ENCODE assay signal across 8 mouse cellular contexts in the genomic region with DNA sequence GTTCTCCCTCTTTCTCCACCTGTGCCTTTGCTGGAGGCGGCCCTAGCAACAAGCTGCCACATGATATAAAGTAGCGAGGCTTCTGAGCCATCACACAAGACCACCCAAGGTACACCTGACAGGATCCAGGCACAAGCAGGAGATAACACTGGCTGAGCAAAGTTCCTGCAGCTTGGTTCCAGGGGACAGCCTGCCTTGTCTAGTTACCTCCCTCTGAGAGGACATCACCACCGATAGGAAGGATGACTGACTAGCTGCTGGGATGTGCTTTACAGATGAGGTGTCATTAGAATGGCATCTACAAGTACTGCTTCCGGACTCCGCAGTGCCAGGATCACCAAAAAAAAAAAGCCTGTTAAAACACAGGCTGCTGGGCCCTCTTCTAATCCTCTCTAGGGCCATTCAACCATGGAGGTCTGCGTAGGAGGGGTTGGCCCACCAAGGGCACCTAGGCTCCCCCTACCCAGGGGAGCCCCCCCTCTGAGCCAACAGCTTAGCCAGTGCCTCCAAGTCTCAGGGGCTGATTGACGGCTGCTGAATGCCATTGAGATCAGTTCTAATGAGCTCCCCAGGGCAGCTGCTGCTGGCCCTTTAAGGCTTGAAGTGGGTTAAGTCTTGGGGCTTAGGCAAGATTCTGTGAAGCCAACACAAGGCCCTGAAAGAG.
DNase-seq lines count a peak whose midpoint lies in the region; ATAC-seq and TF ChIP-seq lines count a peak whose summit lies in the region.

No protein-coding gene starts in this region.

- no peak for TF ChIP-seq CTCF in forebrain, postnatal 0 days (IDR thresholded peaks at IDR 0.05; ENCODE audit: low read depth)

- no peak overlapping the region for H3K4me2 ChIP-seq in liver, embryonic 11.5 days
- H3K4me2 ChIP-seq in liver, embryonic 12.5 days = no peak overlapping the region
- no peak overlapping the region for H3K4me2 ChIP-seq in forebrain, postnatal 0 days (ENCODE audit: low read depth)
- no peak overlapping the region for H3K4me2 ChIP-seq in midbrain, embryonic 15.5 days

- H3K4me1 ChIP-seq in liver, embryonic 11.5 days (replicated peaks; ENCODE audit: control insufficient read depth, insufficient read depth, low read length) = peaks cover 10% of the 10 kb centered on the region
- peaks cover 31% of the 10 kb centered on the region for H3K4me1 ChIP-seq in liver, embryonic 12.5 days
- H3K4me1 ChIP-seq in forebrain, postnatal 0 days (ENCODE audit: insufficient read depth) = no peaks in the 10 kb centered on the region; the same call in 1 of the 2 replicates
- H3K4me1 ChIP-seq in midbrain, embryonic 15.5 days = peaks cover 20% of the 10 kb centered on the region

- H3K9ac ChIP-seq in liver, embryonic 11.5 days (ENCODE audit: low read depth, low read length) = no peak overlapping the region
- no peak overlapping the region for H3K9ac ChIP-seq in liver, embryonic 12.5 days
- H3K9ac ChIP-seq in forebrain, postnatal 0 days = no peak overlapping the region
- H3K9ac ChIP-seq in midbrain, embryonic 15.5 days = no peak overlapping the region

- H3K27me3 ChIP-seq in liver, embryonic 11.5 days (replicated peaks; ENCODE audit: control insufficient read depth, insufficient read depth, low read length) = no peaks in the 10 kb centered on the region
- H3K27me3 ChIP-seq in liver, embryonic 12.5 days (replicated peaks) = no peaks in the 10 kb centered on the region
- H3K27me3 ChIP-seq in forebrain, postnatal 0 days (ENCODE audit: insufficient read depth, low read length) = no peaks in the 10 kb centered on the region
- no peaks in the 10 kb centered on the region for H3K27me3 ChIP-seq in midbrain, embryonic 15.5 days (replicated peaks)

- no peak for DNase-seq in liver, embryonic 11.5 days (ENCODE audit: low spot score)
- peak; percentile 53 for DNase-seq in embryo, embryonic 9.5 days (ENCODE audit: extremely low spot score)
- DNase-seq in forebrain, postnatal 0 days = no peak
- no peak for DNase-seq in T-cell, adult 2 months (ENCODE audit: low spot score)
- no peak for DNase-seq in spleen, postnatal 36 days (ENCODE audit: low spot score in 2 of 2)
- no peak for DNase-seq in layer of hippocampus, postnatal 10 days (ENCODE audit: low spot score in 2 of 2)

- no peak overlapping the region for H3K4me3 ChIP-seq in liver, embryonic 11.5 days (ENCODE audit: low read depth, low read length)
- no peak overlapping the region for H3K4me3 ChIP-seq in liver, embryonic 12.5 days
- no peak overlapping the region for H3K4me3 ChIP-seq in forebrain, postnatal 0 days (ENCODE audit: low read depth, low read length)
- no peak overlapping the region for H3K4me3 ChIP-seq in midbrain, embryonic 15.5 days

- no peaks in the 10 kb centered on the region for H3K9me3 ChIP-seq in liver, embryonic 11.5 days (ENCODE audit: control insufficient read depth, low read length)
- no peaks in the 10 kb centered on the region for H3K9me3 ChIP-seq in liver, embryonic 12.5 days (replicated peaks)
- H3K9me3 ChIP-seq in forebrain, postnatal 0 days (ENCODE audit: low read length) = no peaks in the 10 kb centered on the region
- H3K9me3 ChIP-seq in midbrain, embryonic 15.5 days = no peaks in the 10 kb centered on the region

- no peaks in the 10 kb centered on the region for H3K36me3 ChIP-seq in liver, embryonic 11.5 days (ENCODE audit: control insufficient read depth, insufficient read depth, low read length)
- H3K36me3 ChIP-seq in liver, embryonic 12.5 days = no peaks in the 10 kb centered on the region
- no peaks in the 10 kb centered on the region for H3K36me3 ChIP-seq in forebrain, postnatal 0 days (ENCODE audit: insufficient read depth)
- no peaks in the 10 kb centered on the region for H3K36me3 ChIP-seq in midbrain, embryonic 15.5 days (replicated peaks)

- H3K27ac ChIP-seq in liver, embryonic 11.5 days (ENCODE audit: low read depth, low read length) = no peak overlapping the region; the same call in 1 of the 2 replicates
- no peak overlapping the region for H3K27ac ChIP-seq in liver, embryonic 12.5 days
- no peak overlapping the region for H3K27ac ChIP-seq in forebrain, postnatal 0 days (ENCODE audit: low read depth, low read length)
- no peak overlapping the region for H3K27ac ChIP-seq in midbrain, embryonic 15.5 days

- ATAC-seq in liver, embryonic 11.5 days (replicated peaks; ENCODE audit: low FRiP score) = peak; percentile 19; the same call in 1 of the 2 replicates
- no peak for ATAC-seq in liver, embryonic 12.5 days
- ATAC-seq in forebrain, postnatal 0 days = peak; percentile 66
- peak; percentile 70 for ATAC-seq in midbrain, embryonic 15.5 days (replicated peaks)

- 42% methylated on average over 7 of the region's 7 CpGs for WGBS in liver, embryonic 11.5 days
- 59% methylated on average over 7 of the region's 7 CpGs for whole genome bisulfite sequencing in liver, embryonic 12.5 days (ENCODE audit: insufficient replicate concordance)
- 10% methylated on average over 7 of the region's 7 CpGs for WGBS in forebrain, postnatal 0 days
- WGBS in midbrain, embryonic 15.5 days = 8% methylated on average over 7 of the region's 7 CpGs
